Mouse (Mus musculus) thymus, adult 2 months (tissue): ENCODE measurements around the gene Ush2a.

Experiments
- CTCF ChIP-seq: fragments of 200-500 bp; IDR thresholded peaks from 2 replicates; pipeline ENCODE4 v1.5.1; 2012; ENCODE audit warnings: mild to moderate bottlenecking, control low read depth, low read length, moderate library complexity, borderline replicate concordance; ENCODE audit not compliant: control insufficient read depth, poor library complexity, insufficient read depth; ENCODE audit errors: extremely low read depth
- POLR2A ChIP-seq: fragments of 200-500 bp; IDR thresholded peaks from 2 replicates; pipeline ENCODE4 v1.6.1; 2012; ENCODE audit warnings: mild to moderate bottlenecking, low read length, control low read depth, moderate library complexity; ENCODE audit not compliant: control insufficient read depth, poor library complexity, insufficient read depth; ENCODE audit errors: extremely low read depth

DNA sequence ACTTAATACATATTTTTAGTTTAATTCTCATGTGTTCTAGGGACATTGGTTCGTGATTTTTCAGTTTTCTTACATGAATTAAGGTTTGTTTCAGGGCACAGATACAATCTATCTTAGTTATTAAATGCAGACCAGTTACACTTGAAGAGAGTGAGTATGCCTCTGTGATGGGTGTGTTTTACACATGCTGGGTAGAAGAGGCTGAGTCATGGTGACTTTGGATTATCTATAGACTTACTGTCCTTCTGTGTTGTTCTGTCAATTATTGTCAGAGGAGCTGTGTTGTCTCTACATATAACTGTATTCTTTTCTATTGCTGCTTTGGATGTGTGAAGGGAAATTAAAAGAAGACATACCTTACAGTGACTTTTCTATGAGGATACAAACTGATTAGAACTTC, 509.0 kb downstream of the Ush2a start:
- no peak for TF ChIP-seq POLR2A
- TF ChIP-seq CTCF, result no peak
